Mouse (Mus musculus): Measurements from ENCODE around the gene Cacna1c.

- TF ChIP-seq CTCF (IDR thresholded peaks at IDR 0.05; ENCODE audit: borderline replicate concordance, insufficient read depth, low read depth, low read length): no peak
- TF ChIP-seq POLR2A (IDR thresholded peaks at IDR 0.05; ENCODE audit: borderline replicate concordance, insufficient read depth, low read length): no peak
Measured at GRCm38 (mm10) chr6:119001442-119001841, 194.8 kb downstream of the Cacna1c start.
